Mouse (Mus musculus): ENCODE results near the gene Kif26a.

Kif26a gene

GRCm38 (mm10) chr12:112125903-112126302 lies 20.1 kb upstream of the Kif26a start:
- ChIA-PET POLR2A (interaction anchor here in 2 of 4 experiments (0.8 to 1.4 kb wide), 2 partner anchors 12 to 455 kb away, joined by 3 to 4 read pairs; no protein-coding TSS in a partner anchor), CTCF (interaction anchor here (0.7 to 4.3 kb wide), 10 partner anchors 10 to 433 kb away, joined by 3 to 28 read pairs (median 3); partner anchors contain the start of gene Kif26a (in 1 of the 4))

GRCm38 (mm10) chr12:112126931-112127635 lies 18.9 kb upstream of the Kif26a start:
- ChIA-PET CTCF (interaction anchor here (0.6 to 4.3 kb wide), 12 partner anchors 9 to 425 kb away, joined by 3 to 28 read pairs (median 4); partner anchors contain the start of gene Kif26a (in 1 of the 4)), POLR2A (interaction anchor here in 2 of 4 experiments (0.5 to 1.3 kb wide), 3 partner anchors 13 to 433 kb away, joined by 3 to 6 read pairs (median 3); no protein-coding TSS in a partner anchor)

GRCm38 (mm10) chr12:112128526-112128925 lies 17.5 kb upstream of the Kif26a start:
- CTCF ChIA-PET = interaction anchor here in 2 of 4 experiments (0.7 to 4.3 kb wide), 3 partner anchors 14 to 206 kb away, joined by 3 to 18 read pairs (median 14); partner anchors contain the start of gene Kif26a (in 1 of the 2)

GRCm38 (mm10) chr12:112129300-112129856 lies 16.6 kb upstream of the Kif26a start:
- ChIA-PET POLR2A (interaction anchor here in 1 of 4 experiments (1.4 kb wide), 1 partner anchor 15 kb away, joined by 3 read pairs; no protein-coding TSS in a partner anchor), CTCF (interaction anchor here in 1 of 4 experiments (0.6 to 0.7 kb wide), 2 partner anchors 30 to 205 kb away, joined by 3 read pairs; no protein-coding TSS in a partner anchor)

More at GRCm38 (mm10) chr12:112128526-112128925, 17.5 kb upstream of the Kif26a start:
- POLR2A ChIA-PET = interaction anchor here in 1 of 4 experiments (1.4 kb wide), 1 partner anchor 16 kb away, joined by 3 read pairs; no protein-coding TSS in a partner anchor

- CTCF ChIA-PET = interaction anchor here (0.7 to 1.5 kb wide), 9 partner anchors 11 to 422 kb away, joined by 3 to 6 read pairs (median 4); partner anchors contain the start of gene Kif26a (in 2 of the 4)
- POLR2A ChIA-PET = interaction anchor here in 2 of 4 experiments (0.6 to 1.0 kb wide), 2 partner anchors 413 to 961 kb away, joined by 3 to 5 read pairs; no protein-coding TSS in a partner anchor
Observed at GRCm38 (mm10) chr12:112130161-112130860, 15.7 kb upstream of the Kif26a start.

- CTCF ChIA-PET = interaction anchor here (0.5 to 1.5 kb wide), 10 partner anchors 14 to 421 kb away, joined by 3 to 6 read pairs (median 4); partner anchors contain the start of gene Kif26a (in 2 of the 4)
- POLR2A ChIA-PET = interaction anchor here in 1 of 4 experiments (1.0 kb wide), 1 partner anchor 413 kb away, joined by 3 read pairs; no protein-coding TSS in a partner anchor
Observed at GRCm38 (mm10) chr12:112130957-112131356, 15.1 kb upstream of the Kif26a start.

GRCm38 (mm10) chr12:112140231-112140630 lies 5.8 kb upstream of the Kif26a start:
- CTCF ChIA-PET = interaction anchor here in 3 of 4 experiments (0.9 to 1.3 kb wide), 6 partner anchors 13 to 581 kb away, joined by 3 to 13 read pairs (median 5); no protein-coding TSS in a partner anchor
- POLR2A ChIA-PET = interaction anchor here in 1 of 4 experiments (0.6 to 1.0 kb wide), 2 partner anchors 27 to 100 kb away, joined by 3 read pairs; no protein-coding TSS in a partner anchor

GRCm38 (mm10) chr12:112140745-112141144 lies 5.3 kb upstream of the Kif26a start:
- ChIA-PET CTCF (interaction anchor here in 3 of 4 experiments (0.5 to 1.3 kb wide), 11 partner anchors 8 to 580 kb away, joined by 3 to 13 read pairs (median 4); no protein-coding TSS in a partner anchor), POLR2A (interaction anchor here in 1 of 4 experiments (0.6 to 1.0 kb wide), 2 partner anchors 27 to 99 kb away, joined by 3 read pairs; no protein-coding TSS in a partner anchor)

- POLR2A ChIA-PET = interaction anchor here in 2 of 4 experiments (0.6 to 1.0 kb wide), 2 partner anchors 99 to 1235 kb away, joined by 3 read pairs; no protein-coding TSS in a partner anchor
- CTCF ChIA-PET = interaction anchor here in 3 of 4 experiments (0.6 to 1.3 kb wide), 9 partner anchors 9 to 580 kb away, joined by 3 to 13 read pairs (median 4); no protein-coding TSS in a partner anchor
Observed at GRCm38 (mm10) chr12:112141300-112141699, 4.7 kb upstream of the Kif26a start.

GRCm38 (mm10) chr12:112143116-112143832 lies 2.7 kb upstream of the Kif26a start:
- CTCF ChIA-PET = interaction anchor here in 3 of 4 experiments (0.6 to 3.0 kb wide), 13 partner anchors 16 to 475 kb away, joined by 3 to 32 read pairs (median 3); no protein-coding TSS in a partner anchor
- POLR2A ChIA-PET = interaction anchor here in 1 of 4 experiments (0.7 kb wide), 1 partner anchor 16 kb away, joined by 3 read pairs; no protein-coding TSS in a partner anchor

- ChIA-PET POLR2A (interaction anchor here in 2 of 4 experiments (1.5 to 2.8 kb wide), 3 partner anchors 19 to 400 kb away, joined by 4 to 23 read pairs (median 12); no protein-coding TSS in a partner anchor), CTCF (interaction anchor here (1.0 to 3.0 kb wide), 11 partner anchors 11 to 474 kb away, joined by 3 to 32 read pairs (median 4); no protein-coding TSS in a partner anchor)
Observed at GRCm38 (mm10) chr12:112143833-112144201, 2.2 kb upstream of the Kif26a start.

- ChIA-PET POLR2A (interaction anchor here in 2 of 4 experiments (0.7 to 2.8 kb wide), 11 partner anchors 10 to 443 kb away, joined by 3 to 23 read pairs (median 4); no protein-coding TSS in a partner anchor), CTCF (interaction anchor here (0.5 to 3.2 kb wide), 80 partner anchors 8 to 603 kb away, joined by 3 to 32 read pairs (median 4); partner anchors contain the start of genes Adssl1 (in 2 of the 4) and Aspg (in 1 of the 4))
Observed at GRCm38 (mm10) chr12:112144377-112145115, 1.5 kb upstream of the Kif26a start.

GRCm38 (mm10) chr12:112145211-112145874 lies 665 bp upstream of the Kif26a start:
- CTCF ChIA-PET = interaction anchor here (0.5 to 3.2 kb wide), 120 partner anchors 9 to 842 kb away, joined by 3 to 32 read pairs (median 4); partner anchors contain the start of genes Adssl1 (in 2 of the 4), Aspg (in 1 of the 4), Siva1 (in 1 of the 4) and Xrcc3 (in 1 of the 4)
- POLR2A ChIA-PET = interaction anchor here in 3 of 4 experiments (0.6 to 2.8 kb wide), 21 partner anchors 10 to 499 kb away, joined by 3 to 23 read pairs (median 4); partner anchors contain the start of gene Siva1 (in 1 of the 3)

GRCm38 (mm10) chr12:112147365-112147764 lies 1.4 kb downstream of the Kif26a start:
- ChIA-PET POLR2A (interaction anchor here in 2 of 4 experiments (1.3 to 2.0 kb wide), 4 partner anchors 17 to 409 kb away, joined by 3 to 8 read pairs (median 3); no protein-coding TSS in a partner anchor), CTCF (interaction anchor here in 2 of 4 experiments (0.6 to 3.2 kb wide), 2 partner anchors 17 to 68 kb away, joined by 3 to 14 read pairs; no protein-coding TSS in a partner anchor)

GRCm38 (mm10) chr12:112150011-112150410 lies 4.0 kb downstream of the Kif26a start:
- ChIA-PET POLR2A (interaction anchor here in 1 of 4 experiments (1.0 kb wide), 1 partner anchor 14 kb away, joined by 4 read pairs; no protein-coding TSS in a partner anchor), CTCF (interaction anchor here in 1 of 4 experiments (1.6 kb wide), 1 partner anchor 15 kb away, joined by 4 read pairs; no protein-coding TSS in a partner anchor)
